Mouse (Mus musculus) thymus, postnatal 36 days (tissue): Measurements from ENCODE around the gene Serpina16.
"Not testable (repeated sequence)": the region's sequence is repeated elsewhere in the genome, so short reads cannot be mapped to it uniquely, and the experiment has no call there.

Source experiments
- DNase-seq, 2 experiments: peaks; one replicate each; pipeline ENCODE4 v3.0.0; 2022; ENCODE audit warnings: mixed read lengths in 2 of 2

The Serpina16 gene

DNA sequence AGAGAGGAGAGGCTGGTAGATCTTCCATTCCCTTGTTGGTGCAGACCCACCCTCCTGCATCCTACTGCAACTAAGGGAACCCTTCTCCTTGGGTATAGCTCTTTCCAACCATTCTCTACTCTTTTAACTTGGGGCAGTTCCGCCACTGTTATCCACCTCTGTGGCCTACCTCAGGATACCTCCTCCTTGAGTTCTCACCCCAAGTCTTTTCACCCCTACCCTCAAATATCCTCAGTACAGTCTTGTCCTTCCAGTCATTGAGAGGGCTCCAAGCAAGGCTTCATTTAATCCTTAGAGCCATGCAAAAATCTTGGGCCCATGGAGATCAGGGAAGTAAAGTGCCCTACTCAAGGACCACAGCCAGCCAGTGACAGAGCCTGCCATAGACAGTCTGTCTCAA, at the start of gene Serpina16:
Gene Serpina16 (minus strand): TSS at position 101 of the 400 bp plus-strand sequence.
- DNase-seq: no peak

DNA sequence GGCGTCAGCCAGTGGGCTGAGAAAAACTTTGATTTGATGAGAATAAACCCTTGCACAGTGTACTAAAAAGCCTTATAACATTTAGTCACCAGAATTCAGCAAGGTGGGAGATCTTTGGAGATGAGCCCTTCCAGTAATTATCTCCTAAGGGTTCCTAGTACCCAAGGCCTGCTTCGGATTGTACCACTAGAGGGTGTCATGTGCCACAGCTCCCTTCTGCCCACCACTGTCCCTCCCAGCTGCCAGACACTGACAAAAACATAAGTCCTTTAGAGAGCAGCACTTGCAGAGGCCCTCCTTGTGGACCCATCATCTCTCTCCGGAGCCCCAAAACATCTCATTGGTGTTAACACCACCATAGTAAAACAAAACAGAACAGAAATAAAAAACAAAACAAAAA, 35.6 kb upstream of the Serpina16 start:
- no peak for DNase-seq

DNA sequence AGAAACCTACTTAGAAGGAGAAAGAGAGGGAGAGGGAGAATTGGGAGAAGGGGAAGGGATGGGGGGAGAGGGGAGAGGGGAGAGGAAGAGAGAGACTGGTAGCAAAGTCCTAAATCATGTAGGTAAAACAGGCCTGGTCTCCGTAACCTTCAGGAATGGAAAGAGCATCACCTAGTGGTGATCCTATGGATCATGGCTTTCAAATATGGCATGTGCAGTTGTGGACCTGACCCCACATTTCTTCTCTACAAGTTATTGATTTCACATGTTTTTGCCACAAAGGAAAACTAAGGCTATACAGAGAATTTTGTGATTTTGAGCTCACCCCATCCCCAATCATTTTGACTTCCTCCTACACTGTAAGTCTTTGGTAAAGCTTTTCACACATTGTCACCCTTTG, 34.5 kb upstream of the Serpina16 start:
- no peak for DNase-seq

DNA sequence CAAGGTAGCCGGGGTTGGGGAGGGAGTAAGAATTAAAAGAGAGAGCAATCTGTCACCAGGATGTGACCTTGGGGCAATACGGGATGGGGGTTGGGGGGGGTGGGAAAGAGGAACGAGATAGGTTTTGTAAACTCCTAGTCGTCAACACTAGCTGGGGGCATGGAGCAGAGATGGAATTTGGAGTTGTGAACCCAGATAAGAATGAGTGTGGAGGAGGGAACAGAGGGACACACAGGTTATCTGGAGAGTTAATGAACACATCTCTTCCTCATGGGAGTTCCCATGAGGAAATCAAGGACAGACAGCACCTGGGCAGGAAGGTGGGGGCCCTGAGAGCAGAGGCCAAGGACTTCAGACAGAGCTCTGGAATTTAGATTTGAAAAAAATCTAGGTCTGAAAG, 30.2 kb upstream of the Serpina16 start:
- DNase-seq: no peak

- DNase-seq: no peak
These were observed 29.6 kb upstream of the Serpina16 start for GRCm38 (mm10) chr12:103705547-103705946.

GRCm38 (mm10) chr12:103700144-103700750, 24.3 kb upstream of the Serpina16 start:
- no peak for DNase-seq

- DNase-seq: no peak
These were observed 19.5 kb upstream of the Serpina16 start, which contains the start of gene Serpina1f for GRCm38 (mm10) chr12:103695429-103695828. Serpina1f (minus strand) TSS chr12:103695529.

GRCm38 (mm10) chr12:103688221-103688814, 12.4 kb upstream of the Serpina16 start:
- DNase-seq: no peak

DNA sequence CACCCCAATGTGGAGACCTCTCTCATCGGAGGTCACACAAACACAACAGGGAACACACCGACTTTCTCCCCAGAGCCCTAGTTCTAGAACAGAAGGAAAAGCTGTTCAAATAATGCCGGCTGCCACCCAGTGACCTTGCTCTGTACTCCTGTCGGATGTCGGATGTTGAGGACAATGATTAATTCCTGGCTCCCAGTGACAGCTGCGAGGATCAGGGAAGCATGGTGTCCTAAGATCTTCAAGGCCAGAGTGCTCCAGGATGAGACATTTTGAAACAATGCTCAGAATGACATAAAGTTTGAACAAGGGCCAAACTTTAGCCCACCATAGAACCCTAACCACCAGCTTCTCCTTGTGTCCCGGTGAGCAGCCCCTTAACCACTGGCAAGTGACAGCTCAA, 11.1 kb upstream of the Serpina16 start:
- DNase-seq: no peak

DNA sequence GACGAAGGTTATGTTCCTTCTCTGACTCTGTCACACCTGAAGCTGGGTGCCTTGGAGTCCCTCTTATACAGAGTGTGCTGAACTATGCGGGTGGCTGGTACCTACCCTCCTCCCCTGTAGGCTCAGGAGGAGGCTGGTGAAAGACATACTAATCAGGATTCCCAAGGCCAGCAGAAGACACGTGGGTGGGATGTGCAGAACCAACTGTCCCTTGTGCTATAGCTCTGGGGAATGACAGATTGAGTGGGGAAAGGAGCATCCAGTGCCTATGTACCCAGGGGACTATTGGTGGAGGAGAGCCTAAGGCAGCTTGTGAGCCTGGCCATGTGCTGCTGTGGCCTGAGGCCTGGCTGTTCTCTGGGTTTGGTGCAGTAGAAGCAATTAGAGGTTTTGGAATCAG, 10.1 kb upstream of the Serpina16 start:
- DNase-seq: no peak

- no peak for DNase-seq
These were observed 9.4 kb upstream of the Serpina16 start for GRCm38 (mm10) chr12:103685386-103685785.

GRCm38 (mm10) chr12:103683775-103684174, 7.8 kb upstream of the Serpina16 start:
- DNase-seq: no peak

- no peak for DNase-seq
These were observed 5.8 kb upstream of the Serpina16 start for GRCm38 (mm10) chr12:103681739-103682138.

- DNase-seq: no peak
These were observed 5.2 kb upstream of the Serpina16 start for GRCm38 (mm10) chr12:103681169-103681568.

- not testable (repeated sequence) for DNase-seq
These were observed 3.9 kb upstream of the Serpina16 start for GRCm38 (mm10) chr12:103679853-103680252.

GRCm38 (mm10) chr12:103673179-103673578, 2.8 kb downstream of the Serpina16 start:
- DNase-seq: no peak

GRCm38 (mm10) chr12:103671483-103671882, 4.5 kb downstream of the Serpina16 start:
- DNase-seq: no peak

DNA sequence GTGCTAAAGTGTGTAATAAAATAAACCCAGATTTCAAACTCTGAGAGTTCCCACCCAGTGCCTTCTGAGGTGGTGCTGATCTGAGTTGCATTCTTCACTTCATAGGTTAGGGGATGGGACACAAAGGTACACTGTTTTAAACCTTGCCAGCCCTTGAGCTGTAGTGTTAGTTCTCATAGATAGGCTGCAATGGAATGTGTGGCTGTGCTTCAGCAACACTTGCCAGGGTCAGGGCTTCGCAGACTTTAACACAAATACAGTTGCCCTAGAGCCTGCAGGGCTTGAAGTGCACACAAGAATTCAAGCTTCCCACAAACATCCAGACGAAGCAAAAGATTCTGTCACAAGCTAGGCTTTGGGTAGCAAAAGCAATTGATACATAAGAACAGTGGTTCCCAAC, 5.0 kb downstream of the Serpina16 start:
- no peak for DNase-seq

DNA sequence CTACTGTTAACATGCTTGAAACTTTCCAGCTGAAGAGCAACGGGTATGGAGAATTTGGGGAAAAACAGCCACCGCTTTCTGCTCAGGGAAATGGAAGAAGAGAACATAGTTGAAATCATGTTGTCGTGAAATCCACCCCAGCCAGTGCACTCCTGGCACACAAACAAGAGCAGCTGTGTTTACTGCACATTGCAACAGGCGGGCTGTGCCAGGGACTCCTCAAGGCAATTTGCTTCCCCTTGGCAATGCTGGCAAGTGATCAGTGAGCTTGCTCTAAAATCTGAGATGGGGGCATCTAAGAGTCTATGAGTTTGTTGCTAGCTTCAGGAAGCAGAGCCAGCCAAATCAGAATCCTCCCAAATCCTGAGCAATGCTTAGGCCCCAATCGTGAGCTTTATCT, 5.6 kb downstream of the Serpina16 start:
- DNase-seq: no peak

DNA sequence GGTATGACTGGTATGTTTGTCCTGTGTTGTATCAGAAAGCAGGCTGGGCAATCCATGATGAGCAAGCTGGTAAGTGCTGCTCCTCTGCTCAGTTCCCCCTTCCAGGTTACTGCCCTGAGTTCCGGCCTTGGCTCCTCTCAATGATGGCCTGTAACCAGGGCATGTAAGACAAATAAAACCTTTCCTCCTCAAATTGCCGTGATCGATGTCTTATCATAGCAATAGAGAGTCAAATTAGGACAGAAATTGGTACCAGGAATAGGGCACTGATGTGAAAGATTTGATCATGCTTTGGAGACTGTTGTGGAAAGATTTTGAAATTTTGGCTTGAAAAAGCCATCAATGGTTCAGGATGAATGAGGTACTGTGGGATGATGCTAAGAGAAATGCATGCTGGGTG, 10.7 kb downstream of the Serpina16 start:
- DNase-seq: no peak

DNA sequence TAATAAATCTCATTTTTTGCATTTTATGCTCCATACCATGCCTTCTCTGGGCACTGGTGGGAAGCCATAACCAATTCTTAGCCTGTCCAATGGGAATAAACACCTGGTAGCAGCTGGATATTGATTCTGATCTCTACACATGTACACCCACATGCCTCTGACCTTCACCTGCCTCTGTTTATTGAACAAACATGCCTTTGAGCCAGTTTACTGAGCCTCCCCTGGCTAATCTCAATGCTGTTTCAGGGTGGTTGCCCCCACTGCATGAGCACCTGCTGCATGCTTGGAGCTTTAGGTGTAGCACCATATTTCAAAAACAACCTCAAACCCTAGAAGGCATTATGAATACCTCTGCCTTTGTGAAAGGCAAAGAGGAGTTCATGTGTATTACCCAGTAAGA, 13.9 kb downstream of the Serpina16 start:
- DNase-seq: not testable (repeated sequence)

GRCm38 (mm10) chr12:103660076-103660475, 15.9 kb downstream of the Serpina16 start:
- no peak for DNase-seq

- DNase-seq: no peak
These were observed 16.8 kb downstream of the Serpina16 start for GRCm38 (mm10) chr12:103659171-103659570.

GRCm38 (mm10) chr12:103657991-103658390, 17.9 kb downstream of the Serpina16 start:
- no peak for DNase-seq
